Mouse (Mus musculus) kidney, adult 2 months (tissue): ENCODE data around the gene Arf3.

Experiments used
- CTCF ChIP-seq: fragments of 200-500 bp; conservative IDR thresholded peaks from 2 replicates; pipeline ENCODE4 v1.5.1; 2011; ENCODE audit warnings: low read depth, mild to moderate bottlenecking, control low read depth, low read length, moderate library complexity, mixed read lengths; ENCODE audit not compliant: insufficient read depth, insufficient read length
- POLR2A ChIP-seq: fragments of 200-500 bp; IDR thresholded peaks from one replicate; pipeline ENCODE4 v1.6.1; 2011; ENCODE audit warnings: low read depth, low read length, control low read depth

GRCm38 (mm10) chr15:98797835-98798492 lies 35.0 kb upstream of the Arf3 start:
- TF ChIP-seq CTCF (no peak), POLR2A (no peak)
